Mouse (Mus musculus): ENCODE data around the gene Prkacb. TPM values are rescaled to one million over a fixed set of nuclear protein-coding genes. Genes with fewer than 3 reads are reported as not detected.

The Prkacb gene
- polyA plus RNA-seq, 1 experiment, result 120 TPM

DNA sequence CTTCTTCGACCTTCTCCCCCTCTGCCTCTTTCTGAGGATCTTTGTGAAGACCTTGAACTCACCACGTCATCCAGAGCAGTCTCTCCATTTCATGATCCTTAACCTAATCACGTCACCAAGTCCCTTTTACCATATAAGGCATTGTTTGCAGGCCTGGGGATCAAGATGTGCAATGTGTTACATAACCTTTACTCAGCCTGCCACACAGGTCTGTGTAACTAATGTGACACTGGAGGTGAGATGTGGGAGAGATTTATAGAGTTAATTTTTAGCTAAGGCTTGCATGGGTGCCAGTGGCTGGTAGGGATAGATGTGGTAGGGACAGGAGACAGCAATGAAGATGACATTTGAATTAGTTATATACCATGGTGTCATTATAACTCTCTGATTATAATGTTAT lies 104.4 kb downstream of the Prkacb start:
- no peak overlapping the region for H3K4me3 ChIP-seq (ENCODE audit: insufficient read depth, low read length)
- TF ChIP-seq POLR2A (IDR thresholded peaks at IDR 0.05; ENCODE audit: borderline replicate concordance, low read depth, low read length) (no peak), CTCF (IDR thresholded peaks at IDR 0.05; ENCODE audit: low read depth, low read length) (no peak)
- no peak overlapping the region for H3K27ac ChIP-seq (ENCODE audit: insufficient read depth, low read depth, low read length)
- H3K4me1 ChIP-seq (ENCODE audit: control insufficient read depth, insufficient read depth, low read length), result peaks cover 15% of the 10 kb centered on the region

- TF ChIP-seq POLR2A (IDR thresholded peaks at IDR 0.05; ENCODE audit: borderline replicate concordance, low read depth, low read length), result no peak
- TF ChIP-seq CTCF (IDR thresholded peaks at IDR 0.05; ENCODE audit: low read depth, low read length), result no peak
- Histone ChIP-seq H3K27ac (ENCODE audit: insufficient read depth, low read depth, low read length) (no peak overlapping the region), H3K4me3 (ENCODE audit: insufficient read depth, low read length) (no peak overlapping the region), H3K4me1 (ENCODE audit: control insufficient read depth, insufficient read depth, low read length) (peaks cover 6% of the 10 kb centered on the region)
These were observed 108.7 kb downstream of the Prkacb start for GRCm38 (mm10) chr3:146704099-146704498.

DNA sequence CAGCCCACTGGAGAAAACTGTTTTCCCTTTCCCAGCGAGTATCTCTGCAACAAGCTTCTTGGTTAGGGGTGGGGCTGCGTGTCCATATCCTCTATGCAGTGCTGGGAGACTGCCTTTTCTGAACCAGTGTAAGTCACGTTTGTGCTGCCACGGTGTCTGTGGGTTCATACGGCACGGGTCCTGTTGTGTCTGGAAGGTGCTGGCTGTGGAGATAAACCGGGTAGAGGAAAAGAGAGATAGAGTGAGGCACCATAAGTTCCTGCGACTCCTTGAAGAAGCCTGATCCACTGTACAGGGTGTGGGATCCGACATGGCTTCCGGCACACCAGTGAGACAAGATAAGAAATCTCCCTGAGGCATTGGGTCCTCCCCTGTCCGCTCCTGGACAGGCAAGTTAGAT lies 112.7 kb downstream of the Prkacb start:
- Histone ChIP-seq H3K27ac (ENCODE audit: insufficient read depth, low read depth, low read length) (no peak overlapping the region), H3K4me3 (ENCODE audit: insufficient read depth, low read length) (no peak overlapping the region), H3K4me1 (ENCODE audit: control insufficient read depth, insufficient read depth, low read length) (peaks cover 1% of the 10 kb centered on the region; the same call in 1 of the 2 replicates)
- TF ChIP-seq CTCF (IDR thresholded peaks at IDR 0.05; ENCODE audit: low read depth, low read length), result no peak
- TF ChIP-seq POLR2A (IDR thresholded peaks at IDR 0.05; ENCODE audit: borderline replicate concordance, low read depth, low read length), result no peak

- TF ChIP-seq CTCF (IDR thresholded peaks at IDR 0.05; ENCODE audit: low read depth, low read length), result no peak
- Histone ChIP-seq H3K27ac (ENCODE audit: insufficient read depth, low read depth, low read length) (no peak overlapping the region), H3K4me1 (ENCODE audit: control insufficient read depth, insufficient read depth, low read length) (no peaks in the 10 kb centered on the region), H3K4me3 (ENCODE audit: insufficient read depth, low read length) (no peak overlapping the region)
These were observed 113.8 kb downstream of the Prkacb start for GRCm38 (mm10) chr3:146698982-146699381.

GRCm38 (mm10) chr3:146692547-146692946 lies 120.2 kb downstream of the Prkacb start:
- Histone ChIP-seq H3K27ac (ENCODE audit: insufficient read depth, low read depth, low read length) (no peak overlapping the region), H3K4me3 (ENCODE audit: insufficient read depth, low read length) (no peak overlapping the region), H3K4me1 (ENCODE audit: control insufficient read depth, insufficient read depth, low read length) (no peaks in the 10 kb centered on the region)
- TF ChIP-seq POLR2A (IDR thresholded peaks at IDR 0.05; ENCODE audit: borderline replicate concordance, low read depth, low read length) (no peak), CTCF (IDR thresholded peaks at IDR 0.05; ENCODE audit: low read depth, low read length) (no peak)

- TF ChIP-seq CTCF (IDR thresholded peaks at IDR 0.05; ENCODE audit: low read depth, low read length) (no peak), POLR2A (IDR thresholded peaks at IDR 0.05; ENCODE audit: borderline replicate concordance, low read depth, low read length) (no peak)
- no peak overlapping the region for H3K27ac ChIP-seq (ENCODE audit: insufficient read depth, low read depth, low read length)
- no peak overlapping the region for H3K4me3 ChIP-seq (ENCODE audit: insufficient read depth, low read length)
- peaks cover 9% of the 10 kb centered on the region for H3K4me1 ChIP-seq (ENCODE audit: control insufficient read depth, insufficient read depth, low read length)
These were observed 125.6 kb downstream of the Prkacb start for GRCm38 (mm10) chr3:146687121-146687725.

GRCm38 (mm10) chr3:146686428-146686827 lies 126.4 kb downstream of the Prkacb start:
- H3K27ac ChIP-seq (ENCODE audit: insufficient read depth, low read depth, low read length), result no peak overlapping the region

DNA sequence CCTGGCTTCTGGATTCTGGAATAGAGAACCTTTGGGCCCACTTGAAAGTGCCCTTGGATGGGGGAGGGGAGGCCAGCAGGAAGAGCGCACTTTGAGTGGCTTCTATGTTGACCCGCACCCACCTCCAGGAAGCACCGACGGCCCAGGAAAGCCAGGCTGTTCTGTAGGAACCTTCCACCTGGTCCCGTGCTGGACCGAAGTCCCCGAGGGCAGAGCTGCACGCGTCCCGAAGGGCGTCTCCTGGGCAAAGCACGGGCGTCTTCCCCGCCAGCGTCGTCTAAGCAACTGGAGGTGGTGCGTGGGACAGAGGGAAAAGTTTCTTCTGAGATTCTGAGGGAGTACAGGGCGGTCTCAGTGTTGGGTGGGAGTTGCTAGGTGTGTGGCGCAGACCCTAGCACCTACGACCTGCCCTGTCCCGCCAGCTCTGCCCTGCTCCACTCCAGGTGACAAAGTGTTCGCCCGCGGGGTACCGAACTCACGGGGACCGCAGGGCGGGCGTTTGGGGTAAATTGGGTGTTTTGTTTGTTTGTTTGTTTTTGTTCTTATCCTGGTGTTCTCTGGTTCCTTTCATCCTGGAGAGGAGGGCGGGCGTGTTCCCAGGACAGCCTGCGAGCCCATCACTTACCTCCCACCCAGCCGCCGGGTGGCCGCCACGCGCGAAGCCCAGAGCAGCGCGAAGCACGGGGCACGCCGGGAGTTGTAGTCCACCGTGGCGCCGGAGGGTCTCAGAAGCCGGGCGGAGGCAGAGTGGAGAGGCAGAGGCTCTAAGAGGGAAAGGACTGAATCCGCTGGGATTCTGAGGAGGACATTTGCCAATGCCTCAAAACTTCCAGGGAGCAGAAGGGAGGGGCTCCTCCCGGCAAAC lies 127.7 kb downstream of the Prkacb start, which contains the start of gene Samd13:
Gene Samd13 (minus strand): TSS at position 782 of the 865 bp plus-strand sequence.
- H3K27ac ChIP-seq (ENCODE audit: insufficient read depth, low read depth, low read length), result no peak within 1 kb of the TSS
- no peak for TF ChIP-seq POLR2A (IDR thresholded peaks at IDR 0.05; ENCODE audit: borderline replicate concordance, low read depth, low read length)
- no peak for TF ChIP-seq CTCF (IDR thresholded peaks at IDR 0.05; ENCODE audit: low read depth, low read length)
- H3K4me1 ChIP-seq (ENCODE audit: control insufficient read depth, insufficient read depth, low read length), result peaks cover 12% of the 10 kb centered on the region
- peak within 1 kb of the TSS; percentile 52 for H3K4me3 ChIP-seq (ENCODE audit: insufficient read depth, low read length)

More at GRCm38 (mm10) chr3:146686428-146686827, 126.4 kb downstream of the Prkacb start:
- H3K4me1 ChIP-seq (ENCODE audit: control insufficient read depth, insufficient read depth, low read length), result peaks cover 12% of the 10 kb centered on the region
- TF ChIP-seq POLR2A (IDR thresholded peaks at IDR 0.05; ENCODE audit: borderline replicate concordance, low read depth, low read length) (no peak), CTCF (IDR thresholded peaks at IDR 0.05; ENCODE audit: low read depth, low read length) (no peak)
- H3K4me3 ChIP-seq (ENCODE audit: insufficient read depth, low read length), result no peak overlapping the region

- H3K4me3 ChIP-seq (ENCODE audit: insufficient read depth, low read length), result no peak overlapping the region
- TF ChIP-seq CTCF (IDR thresholded peaks at IDR 0.05; ENCODE audit: low read depth, low read length), result no peak
- TF ChIP-seq POLR2A (IDR thresholded peaks at IDR 0.05; ENCODE audit: borderline replicate concordance, low read depth, low read length), result no peak
- H3K27ac ChIP-seq (ENCODE audit: insufficient read depth, low read depth, low read length), result no peak overlapping the region
- H3K4me1 ChIP-seq (ENCODE audit: control insufficient read depth, insufficient read depth, low read length), result peaks cover 12% of the 10 kb centered on the region
These were observed 129.7 kb downstream of the Prkacb start for GRCm38 (mm10) chr3:146683095-146683494.

DNA sequence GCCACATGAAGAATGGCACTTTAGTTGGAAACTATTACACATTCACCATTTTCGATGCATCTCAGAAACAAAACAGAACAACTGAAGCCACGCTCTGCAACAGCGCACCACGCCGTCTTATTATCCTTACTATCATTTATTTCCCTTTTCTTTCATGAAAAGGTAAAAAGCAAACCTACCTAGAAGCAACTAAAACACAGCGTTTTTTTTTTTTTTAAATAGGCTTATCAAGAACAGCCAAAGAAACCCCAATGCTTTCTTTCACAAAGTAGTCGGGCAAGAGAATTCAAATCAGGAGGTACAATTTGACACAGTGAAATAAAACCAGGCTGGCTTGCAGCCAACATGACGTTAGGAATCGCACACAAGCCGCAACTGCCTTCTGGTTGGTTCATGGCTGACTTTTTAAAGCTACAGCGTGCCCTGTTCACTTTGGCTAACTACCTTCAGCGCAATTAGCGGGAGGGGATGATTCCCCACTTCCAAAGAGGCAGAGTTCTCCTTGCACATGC lies 130.6 kb downstream of the Prkacb start:
- no peak overlapping the region for H3K27ac ChIP-seq (ENCODE audit: insufficient read depth, low read depth, low read length)
- TF ChIP-seq CTCF (IDR thresholded peaks at IDR 0.05; ENCODE audit: low read depth, low read length) (no peak), POLR2A (IDR thresholded peaks at IDR 0.05; ENCODE audit: borderline replicate concordance, low read depth, low read length) (no peak)

More for the DNA sequence above, 130.6 kb downstream of the Prkacb start:
- peak overlapping the region; percentile 41 for H3K4me3 ChIP-seq (ENCODE audit: insufficient read depth, low read length)
- peaks cover 12% of the 10 kb centered on the region for H3K4me1 ChIP-seq (ENCODE audit: control insufficient read depth, insufficient read depth, low read length)

Data from bone marrow macrophage, adult 2 months (primary cell).